21 mouse cellular contexts compared by ENCODE assay signal in the genomic region with DNA sequence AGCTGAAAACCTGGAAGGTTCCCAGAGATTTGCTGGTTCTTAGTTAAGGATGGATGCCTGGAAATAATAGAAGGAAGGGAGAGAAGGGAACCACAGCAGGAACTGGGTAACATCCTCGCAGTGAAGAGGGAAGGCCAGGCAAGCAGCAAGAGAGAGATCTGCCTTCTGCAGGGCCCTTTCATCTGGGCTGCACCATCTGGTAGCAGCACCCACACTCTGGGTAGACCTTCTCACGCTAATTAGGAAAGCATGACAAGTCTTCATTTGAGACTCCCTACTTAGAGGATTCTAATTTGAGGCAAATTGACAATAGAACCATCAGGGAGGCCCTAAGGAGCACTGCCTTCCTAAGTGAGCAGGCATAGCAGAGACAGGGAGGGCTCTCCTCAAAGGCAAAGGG.
DNase-seq lines count a peak whose midpoint lies in the region; ATAC-seq and TF ChIP-seq lines count a peak whose summit lies in the region.
"Had no signal": no experiment of that assay in that cellular context is flagged by ENCODE, and none has a peak within 500 bp of the region (broad histone marks: within the 10 kb centered on the region; RNA-seq: fewer than 3 reads in every experiment).

No protein-coding gene starts in this region.

- 38% methylated on average over 2 of the region's 2 CpGs for WGBS in forebrain, embryonic 15.5 days
- 41% methylated on average over 2 of the region's 2 CpGs for WGBS in forebrain, embryonic 11.5 days
- 33% methylated on average over 2 of the region's 2 CpGs for WGBS in heart, adult 2 months
- whole genome bisulfite sequencing in olfactory bulb, adult 2 months, result 24% methylated on average over 2 of the region's 2 CpGs

- 0 out of 2 replicates have a peak, but pooled peaks have one; percentile 13 for ATAC-seq in forebrain, embryonic 15.5 days (replicated peaks)
- no peak for ATAC-seq in forebrain, embryonic 11.5 days (replicated peaks; ENCODE audit: low FRiP score)
- ATAC-seq: CD4-positive, CD25-positive, alpha-beta regulatory T cell, adult 4 months; intestine, embryonic 15.5 days had no signal

- TF ChIP-seq POLR2A in heart, adult 2 months (IDR thresholded peaks at IDR 0.05; ENCODE audit: insufficient read depth, low read depth, low read length), result no peak
- TF ChIP-seq POLR2A in olfactory bulb, adult 2 months (IDR thresholded peaks at IDR 0.05; ENCODE audit: insufficient read depth, low read depth, low read length), result no peak

- H3K27me3 ChIP-seq in forebrain, embryonic 15.5 days, result no peaks in the 10 kb centered on the region
- H3K27me3 ChIP-seq in forebrain, embryonic 11.5 days (ENCODE audit: control insufficient read depth, insufficient read depth, low read length), result no peaks in the 10 kb centered on the region
- no peaks in the 10 kb centered on the region for H3K27me3 ChIP-seq in heart, adult 2 months (ENCODE audit: control insufficient read depth, insufficient read depth, low read length)
- H3K27me3 ChIP-seq: embryonic facial prominence, embryonic 12.5 days; forebrain, embryonic 12.5 days; heart, embryonic 13.5 days; hindbrain, embryonic 12.5 days; intestine, embryonic 15.5 days had no signal

- H3K4me2 ChIP-seq in forebrain, embryonic 15.5 days (replicated peaks), result no peak overlapping the region
- no peak overlapping the region for H3K4me2 ChIP-seq in forebrain, embryonic 11.5 days (ENCODE audit: low read depth, low read length, severe bottlenecking)
- H3K4me2 ChIP-seq: embryonic facial prominence, embryonic 12.5 days; forebrain, embryonic 12.5 days; heart, embryonic 13.5 days; hindbrain, embryonic 12.5 days; intestine, embryonic 15.5 days had no signal

- H3K79me2 ChIP-seq in heart, adult 2 months (replicated peaks; ENCODE audit: control insufficient read depth, insufficient read depth, low read length), result no peaks in the 10 kb centered on the region

- TF ChIP-seq EP300 in heart, adult 2 months (IDR thresholded peaks at IDR 0.05; ENCODE audit: insufficient read depth, low read depth, low read length), result no peak

- no peak for TF ChIP-seq CTCF in heart, adult 2 months (IDR thresholded peaks at IDR 0.05)
- no peak for TF ChIP-seq CTCF in layer of hippocampus, adult 2 months (conservative IDR thresholded peaks at IDR 0.05)
- TF ChIP-seq CTCF in olfactory bulb, adult 2 months (IDR thresholded peaks at IDR 0.05; ENCODE audit: insufficient read depth, low read depth, low read length), result no peak

- no peaks in the 10 kb centered on the region for H3K36me3 ChIP-seq in forebrain, embryonic 15.5 days
- no peaks in the 10 kb centered on the region for H3K36me3 ChIP-seq in forebrain, embryonic 11.5 days (ENCODE audit: control insufficient read depth, insufficient read depth, low read length)
- no peaks in the 10 kb centered on the region for H3K36me3 ChIP-seq in heart, adult 2 months (ENCODE audit: control insufficient read depth, insufficient read depth, low read length)
- H3K36me3 ChIP-seq: embryonic facial prominence, embryonic 12.5 days; forebrain, embryonic 12.5 days; G1E; heart, embryonic 13.5 days; hindbrain, embryonic 12.5 days; intestine, embryonic 15.5 days had no signal

- no peak overlapping the region for H3K4me3 ChIP-seq in forebrain, embryonic 15.5 days
- H3K4me3 ChIP-seq in forebrain, embryonic 11.5 days (ENCODE audit: low read depth, low read length), result no peak overlapping the region
- H3K4me3 ChIP-seq in heart, adult 2 months, result no peak overlapping the region
- H3K4me3 ChIP-seq in layer of hippocampus, adult 2 months, result no peak overlapping the region
- H3K4me3 ChIP-seq in olfactory bulb, adult 2 months (ENCODE audit: insufficient read depth, low read depth, low read length), result no peak overlapping the region
- H3K4me3 ChIP-seq: embryonic facial prominence, embryonic 12.5 days; forebrain, embryonic 12.5 days; heart, embryonic 13.5 days; hindbrain, embryonic 12.5 days; intestine, embryonic 15.5 days had no signal

- DNase-seq in forebrain, embryonic 11.5 days (ENCODE audit: low spot score), result no peak
- peak; percentile 23 for DNase-seq in heart, adult 11 months
- no peak for DNase-seq in heart, adult 2 months
- DNase-seq in layer of hippocampus, adult 2 months (ENCODE audit: low spot score in 2 of 2), result peak; percentile 13 to 22
- DNase-seq in layer of hippocampus, postnatal 14 days (ENCODE audit: low spot score in 2 of 2), result no peak
- DNase-seq: adrenal gland, adult 8-10 months; adrenal gland, postnatal 36 days; B cell, adult 2 months; cerebellum, adult 11-12 months; cerebellum, adult 9-10 months; cerebellum, postnatal 25 days; heart, postnatal 4 days had no signal

- H3K4me1 ChIP-seq in forebrain, embryonic 15.5 days, result 0 out of 2 replicates have a peak, but pooled peaks cover 2% of the 10 kb centered on the region
- no peaks in the 10 kb centered on the region for H3K4me1 ChIP-seq in forebrain, embryonic 11.5 days (replicated peaks; ENCODE audit: control insufficient read depth, insufficient read depth, low read length)
- H3K4me1 ChIP-seq in heart, adult 2 months (ENCODE audit: control insufficient read depth, insufficient read depth, low read length), result no peaks in the 10 kb centered on the region
- peaks cover 4% of the 10 kb centered on the region; the same call in 1 of the 2 replicates for H3K4me1 ChIP-seq in olfactory bulb, adult 2 months (ENCODE audit: control insufficient read depth, insufficient read depth, low read length)
- H3K4me1 ChIP-seq: embryonic facial prominence, embryonic 12.5 days; forebrain, embryonic 12.5 days; heart, embryonic 13.5 days; hindbrain, embryonic 12.5 days; intestine, embryonic 15.5 days had no signal

- no peaks in the 10 kb centered on the region for H3K9me3 ChIP-seq in forebrain, embryonic 15.5 days
- H3K9me3 ChIP-seq in forebrain, embryonic 11.5 days (ENCODE audit: control insufficient read depth, low read length), result no peaks in the 10 kb centered on the region
- H3K9me3 ChIP-seq: embryonic facial prominence, embryonic 12.5 days; forebrain, embryonic 12.5 days; heart, embryonic 13.5 days; hindbrain, embryonic 12.5 days; intestine, embryonic 15.5 days had no signal

- no peak overlapping the region for H3K27ac ChIP-seq in forebrain, embryonic 15.5 days (replicated peaks)
- no peak overlapping the region for H3K27ac ChIP-seq in forebrain, embryonic 11.5 days (ENCODE audit: low read depth, low read length)
- H3K27ac ChIP-seq in heart, adult 2 months, result no peak overlapping the region
- 0 out of 2 replicates have a peak overlapping the region, but pooled peaks have one; percentile 4 for H3K27ac ChIP-seq in layer of hippocampus, adult 2 months
- H3K27ac ChIP-seq in olfactory bulb, adult 2 months (ENCODE audit: insufficient read depth, low read depth, low read length), result peak overlapping the region; percentile 61; the same call in 1 of the 2 replicates
- H3K27ac ChIP-seq: embryonic facial prominence, embryonic 12.5 days; forebrain, embryonic 12.5 days; heart, embryonic 13.5 days; hindbrain, embryonic 12.5 days; intestine, embryonic 15.5 days had no signal

- H3K9ac ChIP-seq in forebrain, embryonic 15.5 days (replicated peaks), result no peak overlapping the region
- no peak overlapping the region for H3K9ac ChIP-seq in forebrain, embryonic 11.5 days (ENCODE audit: low read length)
- no peak overlapping the region for H3K9ac ChIP-seq in heart, adult 2 months (ENCODE audit: low read depth, low read length)
- H3K9ac ChIP-seq: embryonic facial prominence, embryonic 12.5 days; forebrain, embryonic 12.5 days; heart, embryonic 13.5 days; hindbrain, embryonic 12.5 days; intestine, embryonic 15.5 days had no signal

- intact Hi-C loops in heart, adult 2 months (cut with DNase I), result no loop called here

Comparison
In these comparisons a context has a peak if more than half of its experiments do, and no peak if none do; other contexts are left out.
1. DNase-seq: peak in heart, adult 11 months (single experiment) and layer of hippocampus, adult 2 months (2 of 2); none in forebrain, embryonic 11.5 days (single experiment), heart, adult 2 months (0 of 2) and layer of hippocampus, postnatal 14 days (0 of 2).
2. H3K27ac ChIP-seq: peak in layer of hippocampus, adult 2 months (single experiment) and olfactory bulb, adult 2 months (single experiment); none in forebrain, embryonic 15.5 days (single experiment), forebrain, embryonic 11.5 days (single experiment) and heart, adult 2 months (single experiment).